Mouse (Mus musculus): ENCODE measurements at regions not wholly inside any gene's neighbourhood (a gene's known extent, or its start where the extent isn't known, plus 50 kb on each side); places are given as distances from the start of the nearest gene placed in this dataset.
A peak's percentile ranks its signal among the peaks of the same experiment; 100 is the strongest.

DNA sequence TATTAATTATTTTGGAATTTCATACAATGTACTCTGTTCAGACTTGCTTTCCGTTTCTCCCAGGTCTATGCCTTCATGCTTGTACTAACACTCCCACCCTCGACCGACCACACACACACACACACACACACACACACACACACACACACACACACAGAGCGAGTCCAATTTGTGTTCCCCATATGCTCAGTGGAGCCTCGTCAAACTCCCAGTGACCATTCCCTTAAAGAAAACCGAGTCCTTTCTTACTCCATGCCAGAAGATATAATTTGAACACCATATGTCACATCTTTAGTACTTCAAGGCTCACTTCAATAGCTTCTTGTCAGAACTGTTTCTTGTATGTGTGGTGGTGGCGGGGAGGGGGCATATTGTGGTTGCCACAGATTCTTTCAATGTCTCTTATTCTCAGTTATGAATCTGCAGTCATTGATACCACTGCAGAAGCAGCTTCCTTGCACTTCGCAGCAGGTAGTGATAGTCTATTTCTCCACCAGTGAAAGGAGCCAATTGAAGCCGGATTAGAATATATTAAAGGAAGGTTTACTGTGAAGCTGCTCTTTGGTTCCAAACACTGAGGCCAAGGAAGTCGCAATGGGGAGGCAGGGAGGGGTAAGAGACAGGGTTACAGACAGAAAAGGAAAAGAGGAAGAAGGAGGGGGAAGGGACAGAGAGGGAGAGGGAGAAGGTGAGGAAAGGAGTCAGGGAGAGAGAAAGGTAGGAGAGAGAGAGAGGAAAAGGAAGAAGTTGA is 672.3 kb downstream of the Vgll3 start:
- no peaks in the 10 kb centered on the region for H3K27me3 ChIP-seq
- ATAC-seq (replicated peaks): peak; percentile 57
- no peak overlapping the region for H3K4me3 ChIP-seq
- no peak overlapping the region for H3K9ac ChIP-seq (replicated peaks)
- no peaks in the 10 kb centered on the region for H3K36me3 ChIP-seq
- no peak overlapping the region for H3K27ac ChIP-seq (replicated peaks)
- H3K4me1 ChIP-seq: no peaks in the 10 kb centered on the region
- H3K4me2 ChIP-seq (replicated peaks): no peak overlapping the region
- no peaks in the 10 kb centered on the region for H3K9me3 ChIP-seq
- WGBS: 32% methylated on average over 10 of the region's 10 CpGs

DNA sequence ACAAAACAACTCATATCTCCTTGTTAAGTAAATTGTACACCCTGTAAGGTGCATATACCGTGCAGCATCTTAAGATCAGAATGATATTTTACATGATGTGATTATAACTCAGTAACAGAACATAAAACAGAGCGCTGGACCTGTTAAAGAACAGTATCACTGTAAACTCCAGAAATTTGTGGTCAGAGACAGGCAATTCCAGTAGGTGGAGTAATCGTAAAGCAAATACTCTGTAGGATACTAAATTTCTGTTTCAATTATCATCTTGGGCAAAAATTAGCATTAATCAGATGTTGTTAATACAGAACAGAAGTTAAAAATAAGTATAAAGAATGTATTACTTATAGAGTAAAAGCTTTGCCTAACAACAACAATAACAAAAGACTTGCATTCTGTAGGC is 680.5 kb downstream of the Vgll3 start:
- peaks cover 3% of the 10 kb centered on the region; the same call in 1 of the 2 replicates for H3K4me1 ChIP-seq
- H3K27me3 ChIP-seq: no peaks in the 10 kb centered on the region
- no peaks in the 10 kb centered on the region for H3K36me3 ChIP-seq

More for the DNA sequence above, 680.5 kb downstream of the Vgll3 start:
- H3K4me3 ChIP-seq: no peak overlapping the region
- WGBS: 78% methylated on average over 3 of the region's 3 CpGs
- no peak overlapping the region for H3K27ac ChIP-seq (replicated peaks)
- H3K9ac ChIP-seq (replicated peaks): no peak overlapping the region
- H3K4me2 ChIP-seq (replicated peaks): no peak overlapping the region
- H3K9me3 ChIP-seq: no peaks in the 10 kb centered on the region
- ATAC-seq (replicated peaks): no peak
